Mouse (Mus musculus) spleen, adult 2 months (tissue): ENCODE measurements around the gene Tmem136. TPM values are rescaled to one million over a fixed set of nuclear protein-coding genes. Genes with fewer than 3 reads are reported as not detected.

ENCODE experiments used
- DNase-seq, 2 experiments: peaks; one replicate each; pipeline versions ENCODE4 v3.0.0 to v3.0.0-alpha.2; 2012 to 2021; ENCODE audit warnings: low spot score in 2 of 2, low read depth in 1 of 2
- H3K27ac ChIP-seq: fragments of 200-500 bp; 2 replicates; pipeline ENCODE4 v1.5.1; 2012; ENCODE audit warnings: low read length, inconsistent platforms; ENCODE audit not compliant: insufficient read depth
- H3K27me3 ChIP-seq: fragments of 200-500 bp; 2 replicates; pipeline ENCODE4 v1.6.1; 2012; ENCODE audit warnings: mild to moderate bottlenecking, moderate library complexity, low read length, inconsistent platforms; ENCODE audit not compliant: control insufficient read depth, insufficient read depth
- H3K36me3 ChIP-seq: fragments of 200-500 bp; 2 replicates; pipeline ENCODE4 v1.6.1; 2012; ENCODE audit warnings: mild to moderate bottlenecking, low read length, inconsistent platforms; ENCODE audit not compliant: control insufficient read depth, insufficient read depth
- H3K4me1 ChIP-seq: fragments of 200-500 bp; 2 replicates; pipeline ENCODE4 v1.6.1; 2011; ENCODE audit warnings: inconsistent platforms; ENCODE audit not compliant: control insufficient read depth, insufficient read depth, insufficient read length
- H3K4me3 ChIP-seq: fragments of 200-500 bp; 2 replicates; pipeline ENCODE4 v1.5.1; 2011; ENCODE audit warnings: mild to moderate bottlenecking, inconsistent platforms; ENCODE audit not compliant: insufficient read depth, insufficient read length; ENCODE audit errors: extremely low read depth
- CTCF ChIP-seq: fragments of 200-500 bp; IDR thresholded peaks from 2 replicates; pipeline ENCODE4 v1.5.1; 2011; ENCODE audit warnings: mild to moderate bottlenecking, inconsistent platforms; ENCODE audit not compliant: insufficient read depth, insufficient read length, insufficient replicate concordance; ENCODE audit errors: extremely low read depth
- POLR2A ChIP-seq: fragments of 200-500 bp; IDR thresholded peaks from 2 replicates; pipeline ENCODE4 v1.6.1; 2011; ENCODE audit warnings: low read depth, low read length, inconsistent platforms
- WGBS: fragments of 180-500 bp; shearing (Covaris S2); methylation state at CpG from one replicate; pipeline ENCODE4 v1.1.7; 2018; 5-methylcytosine and 5-hydroxymethylcytosine counted together
- polyA plus RNA-seq: library from polyadenylated mRNA; depleted of rRNA; stranded (reverse); fragments of >200 nt; gene quantifications from 2 replicates; pipeline ENCODE4 v1.2.3, GENCODE M21; 2012

Gene Tmem136
- polyA plus RNA-seq, 1 experiment: 0.60 TPM

GRCm38 (mm10) chr9:43083441-43084055 is 32.8 kb downstream of the Tmem136 start:
- Histone ChIP-seq H3K27me3 (no peaks in the 10 kb centered on the region), H3K4me3 (no peak overlapping the region), H3K27ac (no peak overlapping the region), H3K36me3 (no peaks in the 10 kb centered on the region), H3K4me1 (no peaks in the 10 kb centered on the region)
- WGBS: 76% methylated on average over 7 of the region's 7 CpGs
- TF ChIP-seq CTCF: no peak
- no peak for TF ChIP-seq POLR2A
- no peak for DNase-seq

- no peak for TF ChIP-seq CTCF
- no peak for TF ChIP-seq POLR2A
- 85% methylated on average over 3 of the region's 3 CpGs for WGBS
- no peak for DNase-seq
- Histone ChIP-seq H3K27ac (no peak overlapping the region), H3K27me3 (no peaks in the 10 kb centered on the region), H3K36me3 (no peaks in the 10 kb centered on the region), H3K4me1 (no peaks in the 10 kb centered on the region), H3K4me3 (no peak overlapping the region)
These were observed 37.7 kb downstream of the Tmem136 start for GRCm38 (mm10) chr9:43078711-43079110.

GRCm38 (mm10) chr9:43076163-43076562 is 40.2 kb downstream of the Tmem136 start:
- Histone ChIP-seq H3K36me3 (no peaks in the 10 kb centered on the region), H3K27ac (no peak overlapping the region), H3K4me3 (no peak overlapping the region), H3K4me1 (no peaks in the 10 kb centered on the region), H3K27me3 (no peaks in the 10 kb centered on the region)
- DNase-seq: no peak
- TF ChIP-seq POLR2A (no peak), CTCF (no peak)
- WGBS: 84% methylated on average over 7 of the region's 7 CpGs

GRCm38 (mm10) chr9:43074611-43075010 is 41.8 kb downstream of the Tmem136 start:
- no peak for TF ChIP-seq POLR2A
- TF ChIP-seq CTCF: no peak
- H3K27me3 ChIP-seq: no peaks in the 10 kb centered on the region
- H3K4me1 ChIP-seq: no peaks in the 10 kb centered on the region
- H3K4me3 ChIP-seq: no peak overlapping the region
- H3K27ac ChIP-seq: no peak overlapping the region
- WGBS: 88% methylated on average over 1 of the region's 1 CpGs
- DNase-seq: no peak
- H3K36me3 ChIP-seq: no peaks in the 10 kb centered on the region

GRCm38 (mm10) chr9:43071741-43072140 is 44.6 kb downstream of the Tmem136 start:
- H3K4me1 ChIP-seq: no peaks in the 10 kb centered on the region
- no peaks in the 10 kb centered on the region for H3K36me3 ChIP-seq
- no peak for DNase-seq
- WGBS: 81% methylated on average over 2 of the region's 2 CpGs
- no peak overlapping the region for H3K4me3 ChIP-seq
- TF ChIP-seq CTCF: no peak
- no peak for TF ChIP-seq POLR2A
- no peaks in the 10 kb centered on the region for H3K27me3 ChIP-seq
- H3K27ac ChIP-seq: no peak overlapping the region

- Histone ChIP-seq H3K27me3 (no peaks in the 10 kb centered on the region), H3K27ac (no peak overlapping the region), H3K36me3 (no peaks in the 10 kb centered on the region), H3K4me3 (no peak overlapping the region), H3K4me1 (no peaks in the 10 kb centered on the region)
- DNase-seq: no peak
- no peak for TF ChIP-seq CTCF
- no peak for TF ChIP-seq POLR2A
- 63% methylated on average over 4 of the region's 4 CpGs for WGBS
These were observed 45.2 kb downstream of the Tmem136 start for GRCm38 (mm10) chr9:43071176-43071575.

- no peak for TF ChIP-seq CTCF
- TF ChIP-seq POLR2A: no peak
- 96% methylated on average over 4 of the region's 4 CpGs for WGBS
- no peaks in the 10 kb centered on the region for H3K4me1 ChIP-seq
These were observed 45.8 kb downstream of the Tmem136 start for GRCm38 (mm10) chr9:43070566-43070965.

More at GRCm38 (mm10) chr9:43070566-43070965, 45.8 kb downstream of the Tmem136 start:
- no peaks in the 10 kb centered on the region for H3K36me3 ChIP-seq
- DNase-seq: no peak
- H3K27me3 ChIP-seq: no peaks in the 10 kb centered on the region
- no peak overlapping the region for H3K27ac ChIP-seq
- no peak overlapping the region for H3K4me3 ChIP-seq
